Mouse (Mus musculus) hindbrain, postnatal 0 days (tissue): ENCODE data around the gene Serpina1f. TPM values are rescaled to one million over a fixed set of nuclear protein-coding genes. Genes with fewer than 3 reads are reported as not detected.
"Not testable (repeated sequence)": the region's sequence is repeated elsewhere in the genome, so short reads cannot be mapped to it uniquely, and the experiment has no call there.

Source experiments
- ATAC-seq: fragments of 200-750 bp; cut with Nextera tagmentation; 2 replicates; pipeline ENCODE4 v1.8.0; 2017; ENCODE audit warnings: mild to moderate bottlenecking, moderate TSS enrichment, moderate library complexity
- DNase-seq: peaks from one replicate; pipeline ENCODE4 v3.0.0-alpha.2; 2015; ENCODE audit warnings: low spot score
- H3K27ac ChIP-seq: fragments of 300-500 bp; sonication (generic); 2 replicates; pipeline ENCODE4 v1.5.1; 2014; ENCODE audit warnings: mild to moderate bottlenecking
- H3K27me3 ChIP-seq: fragments of 300-500 bp; sonication (generic); 2 replicates; pipeline ENCODE4 v1.6.1; 2014; ENCODE audit warnings: low read length, mixed read lengths; ENCODE audit not compliant: insufficient read depth
- H3K36me3 ChIP-seq: fragments of 300-500 bp; sonication (generic); 2 replicates; pipeline ENCODE4 v1.6.1; 2014; ENCODE audit warnings: low read length, mixed read lengths; ENCODE audit not compliant: insufficient read depth
- H3K4me1 ChIP-seq: fragments of 300-500 bp; sonication (generic); 2 replicates; pipeline ENCODE4 v1.6.1; 2014; ENCODE audit warnings: antibody characterized with exemption, low read length, mixed read lengths; ENCODE audit not compliant: insufficient read depth
- H3K4me2 ChIP-seq: fragments of 300-500 bp; sonication (generic); 2 replicates; pipeline ENCODE4 v1.6.1; 2014; ENCODE audit warnings: low read depth, mild to moderate bottlenecking, low read length, moderate library complexity, mixed read lengths
- H3K4me3 ChIP-seq: fragments of 300-500 bp; sonication (generic); 2 replicates; pipeline ENCODE4 v1.5.1; 2014; ENCODE audit warnings: low read length
- H3K9ac ChIP-seq: fragments of 300-500 bp; sonication (generic); replicated peaks from 2 replicates; pipeline ENCODE4 v1.6.1; 2014; ENCODE audit warnings: mild to moderate bottlenecking, low read length, moderate library complexity, mixed read lengths
- H3K9me3 ChIP-seq: fragments of 300-500 bp; sonication (generic); 2 replicates; pipeline ENCODE4 v1.6.1; 2016; ENCODE audit warnings: low read length, mixed read lengths
- CTCF ChIP-seq: IDR thresholded peaks from 2 replicates; pipeline ENCODE4 v1.5.1; 2016; ENCODE audit warnings: antibody characterized with exemption, control low read depth, low read depth
- WGBS: fragments of 180-500 bp; shearing (Covaris S2); extraction: QIAGEN DNeasy Blood & Tissue Kit; methylation state at CpG from one replicate; pipeline ENCODE4 v1.1.7; 2014; 5-methylcytosine and 5-hydroxymethylcytosine counted together
- polyA plus RNA-seq: library from polyadenylated mRNA; unstranded; fragments of >200 nt; fragmentation: Nextera tagmentation; extraction: Ambion mirVana; gene quantifications from 2 replicates; pipeline ENCODE4 v1.2.1, GENCODE M21; 2015
- total RNA-seq: library from RNA; depleted of rRNA; stranded (reverse); fragments of >200 nt; gene quantifications from 2 replicates; pipeline ENCODE4 v1.2.3, GENCODE M21; 2014; rRNA removed

The Serpina1f gene
- total RNA-seq = not detected in 2 replicates
- polyA plus RNA-seq = not detected in 2 replicates

GRCm38 (mm10) chr12:103695429-103695828, at the start of gene Serpina1f:
Gene Serpina1f, minus strand, starts transcription at chr12:103695529.
- no peaks in the 10 kb centered on the region for H3K9me3 ChIP-seq
- TF ChIP-seq CTCF = no peak
- no peaks in the 10 kb centered on the region for H3K4me1 ChIP-seq
- ATAC-seq (no peak), DNase-seq (no peak)
- no peaks in the 10 kb centered on the region for H3K27me3 ChIP-seq
- no peak within 1 kb of the TSS for H3K4me2 ChIP-seq
- H3K36me3 ChIP-seq = no peaks in the 10 kb centered on the region
- 87% methylated on average over 8 of the region's 8 CpGs for WGBS
- H3K9ac ChIP-seq = no peak within 1 kb of the TSS
- H3K4me3 ChIP-seq = no peak within 1 kb of the TSS
- no peak within 1 kb of the TSS for H3K27ac ChIP-seq

- DNase-seq, H3K4me1 ChIP-seq, H3K9me3 ChIP-seq, H3K9ac ChIP-seq, H3K27ac ChIP-seq, H3K36me3 ChIP-seq, H3K27me3 ChIP-seq, ATAC-seq, H3K4me3 ChIP-seq, H3K4me2 ChIP-seq: not testable (repeated sequence)
- 83% methylated on average over 5 of the region's 6 CpGs for WGBS
These were observed 42.7 kb upstream of the Serpina1f start for GRCm38 (mm10) chr12:103737791-103738580.

- not testable (repeated sequence) for H3K36me3 ChIP-seq, H3K4me2 ChIP-seq, H3K27me3 ChIP-seq, H3K4me1 ChIP-seq, H3K9me3 ChIP-seq, H3K4me3 ChIP-seq, ATAC-seq, H3K9ac ChIP-seq, H3K27ac ChIP-seq, DNase-seq
- 89% methylated on average over 4 of the region's 4 CpGs for WGBS
These were observed 40.2 kb upstream of the Serpina1f start for GRCm38 (mm10) chr12:103735566-103735965.

- H3K9me3 ChIP-seq, H3K4me2 ChIP-seq, DNase-seq, H3K27me3 ChIP-seq, H3K36me3 ChIP-seq, ATAC-seq, H3K4me1 ChIP-seq, H3K4me3 ChIP-seq, H3K9ac ChIP-seq, H3K27ac ChIP-seq: not testable (repeated sequence)
- 83% methylated on average over 4 of the region's 4 CpGs for WGBS
These were observed 39.8 kb upstream of the Serpina1f start for GRCm38 (mm10) chr12:103735101-103735500.

GRCm38 (mm10) chr12:103711537-103711936, 16.2 kb upstream of the Serpina1f start:
- 70% methylated on average over 3 of the region's 3 CpGs for WGBS
- H3K27ac ChIP-seq = no peak overlapping the region

GRCm38 (mm10) chr12:103710405-103710804, 15.1 kb upstream of the Serpina1f start:
- no peaks in the 10 kb centered on the region for H3K27me3 ChIP-seq
- WGBS = 63% methylated on average over 1 of the region's 1 CpGs
- no peaks in the 10 kb centered on the region for H3K4me1 ChIP-seq
- no peaks in the 10 kb centered on the region for H3K36me3 ChIP-seq
- peak; percentile 69 for TF ChIP-seq CTCF
- no peak overlapping the region for H3K4me3 ChIP-seq
- no peak overlapping the region for H3K27ac ChIP-seq
- ATAC-seq (no peak), DNase-seq (no peak)
- no peaks in the 10 kb centered on the region for H3K9me3 ChIP-seq
- H3K9ac ChIP-seq = no peak overlapping the region
- no peak overlapping the region for H3K4me2 ChIP-seq

More at GRCm38 (mm10) chr12:103711537-103711936, 16.2 kb upstream of the Serpina1f start:
- no peak for DNase-seq
- H3K9ac ChIP-seq = no peak overlapping the region
- no peaks in the 10 kb centered on the region for H3K36me3 ChIP-seq
- H3K4me1 ChIP-seq = no peaks in the 10 kb centered on the region
- H3K9me3 ChIP-seq = no peaks in the 10 kb centered on the region
- H3K27me3 ChIP-seq = no peaks in the 10 kb centered on the region
- ATAC-seq = no peak
- 0 out of 2 replicates have a peak, but pooled peaks have one; percentile 3 for TF ChIP-seq CTCF
- H3K4me3 ChIP-seq = no peak overlapping the region
- no peak overlapping the region for H3K4me2 ChIP-seq

- no peaks in the 10 kb centered on the region for H3K27me3 ChIP-seq
- no peak for TF ChIP-seq CTCF
- no peaks in the 10 kb centered on the region for H3K36me3 ChIP-seq
- H3K9me3 ChIP-seq = no peaks in the 10 kb centered on the region
- ATAC-seq = no peak
- no peak overlapping the region for H3K4me2 ChIP-seq
- no peak overlapping the region for H3K4me3 ChIP-seq
- 85% methylated on average over 4 of the region's 4 CpGs for WGBS
- no peak overlapping the region for H3K9ac ChIP-seq
- DNase-seq = no peak
- H3K4me1 ChIP-seq = no peaks in the 10 kb centered on the region
- H3K27ac ChIP-seq = no peak overlapping the region
These were observed 10.8 kb upstream of the Serpina1f start for GRCm38 (mm10) chr12:103706113-103706512.
